Mouse (Mus musculus): Measurements from ENCODE around the gene Ddx27. TPM values are rescaled to one million over a fixed set of nuclear protein-coding genes. Genes with fewer than 3 reads are reported as not detected.

Gene Ddx27
- 34.9 and 38.1 TPM in 2 replicates for polyA plus RNA-seq (2015; fragmentation: Nextera tagmentation; extraction: Ambion mirVana)

GRCm38 (mm10) chr2:167014702-167015381, at the start of gene Ddx27:
Gene Ddx27 (plus strand): TSS chr2:167015193.
- peak; percentile 94 for ATAC-seq
- Histone ChIP-seq H3K4me2 (ENCODE audit: low read length) (peak within 1 kb of the TSS; percentile 93), H3K9ac (ENCODE audit: low read depth, low read length) (peak within 1 kb of the TSS; percentile 86), H3K4me3 (ENCODE audit: low read length) (peak within 1 kb of the TSS; percentile 97), H3K27me3 (replicated peaks; ENCODE audit: control insufficient read depth, insufficient read depth, low read length) (no peaks in the 10 kb centered on the region), H3K9me3 (ENCODE audit: control insufficient read depth, low read length) (no peaks in the 10 kb centered on the region), H3K27ac (ENCODE audit: low read depth, low read length) (peak within 1 kb of the TSS; percentile 77), H3K4me1 (ENCODE audit: control insufficient read depth, insufficient read depth, low read depth, low read length) (peaks cover 12% of the 10 kb centered on the region), H3K36me3 (ENCODE audit: control insufficient read depth, insufficient read depth, low read length) (peaks cover 13% of the 10 kb centered on the region)
- WGBS = 2% methylated on average over 37 of the region's 37 CpGs

GRCm38 (mm10) chr2:166973153-166973552, 41.8 kb upstream of the Ddx27 start:
- Histone ChIP-seq H3K9ac (ENCODE audit: low read depth, low read length) (no peak overlapping the region), H3K4me1 (ENCODE audit: control insufficient read depth, insufficient read depth, low read depth, low read length) (peaks cover 16% of the 10 kb centered on the region), H3K27ac (ENCODE audit: low read depth, low read length) (no peak overlapping the region), H3K4me2 (ENCODE audit: low read length) (no peak overlapping the region), H3K27me3 (replicated peaks; ENCODE audit: control insufficient read depth, insufficient read depth, low read length) (no peaks in the 10 kb centered on the region), H3K36me3 (ENCODE audit: control insufficient read depth, insufficient read depth, low read length) (no peaks in the 10 kb centered on the region), H3K4me3 (ENCODE audit: low read length) (no peak overlapping the region), H3K9me3 (ENCODE audit: control insufficient read depth, low read length) (no peaks in the 10 kb centered on the region)
- ATAC-seq = no peak
- 63% methylated on average over 1 of the region's 1 CpGs for WGBS

- 76% methylated on average over 6 of the region's 6 CpGs for WGBS
- Histone ChIP-seq H3K4me2 (ENCODE audit: low read length) (no peak overlapping the region), H3K9ac (ENCODE audit: low read depth, low read length) (no peak overlapping the region), H3K36me3 (ENCODE audit: control insufficient read depth, insufficient read depth, low read length) (no peaks in the 10 kb centered on the region), H3K9me3 (ENCODE audit: control insufficient read depth, low read length) (no peaks in the 10 kb centered on the region), H3K27me3 (replicated peaks; ENCODE audit: control insufficient read depth, insufficient read depth, low read length) (no peaks in the 10 kb centered on the region), H3K27ac (ENCODE audit: low read depth, low read length) (no peak overlapping the region; the same call in 1 of the 2 replicates), H3K4me1 (ENCODE audit: control insufficient read depth, insufficient read depth, low read depth, low read length) (peaks cover 16% of the 10 kb centered on the region), H3K4me3 (ENCODE audit: low read length) (no peak overlapping the region)
- ATAC-seq = no peak
These were observed 40.7 kb upstream of the Ddx27 start for GRCm38 (mm10) chr2:166974177-166974872.

- Histone ChIP-seq H3K4me1 (ENCODE audit: control insufficient read depth, insufficient read depth, low read depth, low read length) (peaks cover 16% of the 10 kb centered on the region), H3K9ac (ENCODE audit: low read depth, low read length) (no peak overlapping the region), H3K27me3 (replicated peaks; ENCODE audit: control insufficient read depth, insufficient read depth, low read length) (no peaks in the 10 kb centered on the region), H3K36me3 (ENCODE audit: control insufficient read depth, insufficient read depth, low read length) (no peaks in the 10 kb centered on the region), H3K4me2 (ENCODE audit: low read length) (no peak overlapping the region), H3K4me3 (ENCODE audit: low read length) (no peak overlapping the region), H3K9me3 (ENCODE audit: control insufficient read depth, low read length) (no peaks in the 10 kb centered on the region), H3K27ac (ENCODE audit: low read depth, low read length) (no peak overlapping the region)
- no peak for ATAC-seq
- 70% methylated on average over 3 of the region's 3 CpGs for WGBS
These were observed 38.6 kb upstream of the Ddx27 start for GRCm38 (mm10) chr2:166976356-166976755.

- ATAC-seq = no peak
These were observed 37.5 kb upstream of the Ddx27 start for GRCm38 (mm10) chr2:166977490-166977889.

GRCm38 (mm10) chr2:166980161-166980560, 34.8 kb upstream of the Ddx27 start:
- no peak for ATAC-seq
- no peaks in the 10 kb centered on the region for H3K36me3 ChIP-seq (ENCODE audit: control insufficient read depth, insufficient read depth, low read length)

More at GRCm38 (mm10) chr2:166977490-166977889, 37.5 kb upstream of the Ddx27 start:
- Histone ChIP-seq H3K27me3 (replicated peaks; ENCODE audit: control insufficient read depth, insufficient read depth, low read length) (no peaks in the 10 kb centered on the region), H3K4me2 (ENCODE audit: low read length) (no peak overlapping the region), H3K4me1 (ENCODE audit: control insufficient read depth, insufficient read depth, low read depth, low read length) (peaks cover 16% of the 10 kb centered on the region), H3K36me3 (ENCODE audit: control insufficient read depth, insufficient read depth, low read length) (no peaks in the 10 kb centered on the region), H3K9me3 (ENCODE audit: control insufficient read depth, low read length) (no peaks in the 10 kb centered on the region), H3K27ac (ENCODE audit: low read depth, low read length) (no peak overlapping the region), H3K9ac (ENCODE audit: low read depth, low read length) (no peak overlapping the region), H3K4me3 (ENCODE audit: low read length) (no peak overlapping the region)
- WGBS = 69% methylated on average over 3 of the region's 3 CpGs

GRCm38 (mm10) chr2:166983351-166983894, 31.6 kb upstream of the Ddx27 start:
- Histone ChIP-seq H3K4me1 (ENCODE audit: control insufficient read depth, insufficient read depth, low read depth, low read length) (no peaks in the 10 kb centered on the region), H3K9me3 (ENCODE audit: control insufficient read depth, low read length) (no peaks in the 10 kb centered on the region), H3K9ac (ENCODE audit: low read depth, low read length) (no peak overlapping the region), H3K27ac (ENCODE audit: low read depth, low read length) (no peak overlapping the region), H3K36me3 (ENCODE audit: control insufficient read depth, insufficient read depth, low read length) (no peaks in the 10 kb centered on the region), H3K4me2 (ENCODE audit: low read length) (no peak overlapping the region), H3K4me3 (ENCODE audit: low read length) (no peak overlapping the region), H3K27me3 (replicated peaks; ENCODE audit: control insufficient read depth, insufficient read depth, low read length) (no peaks in the 10 kb centered on the region)
- no peak for ATAC-seq
- WGBS = 89% methylated on average over 4 of the region's 4 CpGs

More at GRCm38 (mm10) chr2:166980161-166980560, 34.8 kb upstream of the Ddx27 start:
- Histone ChIP-seq H3K4me3 (ENCODE audit: low read length) (no peak overlapping the region), H3K27me3 (replicated peaks; ENCODE audit: control insufficient read depth, insufficient read depth, low read length) (no peaks in the 10 kb centered on the region), H3K27ac (ENCODE audit: low read depth, low read length) (no peak overlapping the region), H3K4me1 (ENCODE audit: control insufficient read depth, insufficient read depth, low read depth, low read length) (peaks cover 9% of the 10 kb centered on the region; the same call in 1 of the 2 replicates), H3K4me2 (ENCODE audit: low read length) (no peak overlapping the region), H3K9me3 (ENCODE audit: control insufficient read depth, low read length) (no peaks in the 10 kb centered on the region), H3K9ac (ENCODE audit: low read depth, low read length) (no peak overlapping the region)
- WGBS = 86% methylated on average over 2 of the region's 2 CpGs

- no peak overlapping the region for H3K27ac ChIP-seq (ENCODE audit: low read depth, low read length)
- no peaks in the 10 kb centered on the region for H3K36me3 ChIP-seq (ENCODE audit: control insufficient read depth, insufficient read depth, low read length)
- 87% methylated on average over 7 of the region's 7 CpGs for WGBS
- H3K4me1 ChIP-seq (ENCODE audit: control insufficient read depth, insufficient read depth, low read depth, low read length) = peaks cover 15% of the 10 kb centered on the region
- H3K4me3 ChIP-seq (ENCODE audit: low read length) = no peak overlapping the region
- no peak overlapping the region for H3K4me2 ChIP-seq (ENCODE audit: low read length)
- H3K9me3 ChIP-seq (ENCODE audit: control insufficient read depth, low read length) = no peaks in the 10 kb centered on the region
- ATAC-seq = no peak
- no peak overlapping the region for H3K9ac ChIP-seq (ENCODE audit: low read depth, low read length)
- no peaks in the 10 kb centered on the region for H3K27me3 ChIP-seq (replicated peaks; ENCODE audit: control insufficient read depth, insufficient read depth, low read length)
These were observed 24.1 kb upstream of the Ddx27 start for GRCm38 (mm10) chr2:166990861-166991260.

GRCm38 (mm10) chr2:166991945-166992344, 23.0 kb upstream of the Ddx27 start:
- ATAC-seq = no peak
- Histone ChIP-seq H3K4me2 (ENCODE audit: low read length) (no peak overlapping the region), H3K36me3 (ENCODE audit: control insufficient read depth, insufficient read depth, low read length) (no peaks in the 10 kb centered on the region), H3K27ac (ENCODE audit: low read depth, low read length) (no peak overlapping the region), H3K4me1 (ENCODE audit: control insufficient read depth, insufficient read depth, low read depth, low read length) (peaks cover 20% of the 10 kb centered on the region), H3K9ac (ENCODE audit: low read depth, low read length) (no peak overlapping the region), H3K27me3 (replicated peaks; ENCODE audit: control insufficient read depth, insufficient read depth, low read length) (no peaks in the 10 kb centered on the region), H3K9me3 (ENCODE audit: control insufficient read depth, low read length) (no peaks in the 10 kb centered on the region), H3K4me3 (ENCODE audit: low read length) (no peak overlapping the region)
